Mouse (Mus musculus): ENCODE data around the gene B3gntl1. TPM values are rescaled to one million over a fixed set of nuclear protein-coding genes. Genes with fewer than 3 reads are reported as not detected.

The B3gntl1 gene
- polyA plus RNA-seq, 1 experiment from 2014 or later: 7.1 TPM

DNA sequence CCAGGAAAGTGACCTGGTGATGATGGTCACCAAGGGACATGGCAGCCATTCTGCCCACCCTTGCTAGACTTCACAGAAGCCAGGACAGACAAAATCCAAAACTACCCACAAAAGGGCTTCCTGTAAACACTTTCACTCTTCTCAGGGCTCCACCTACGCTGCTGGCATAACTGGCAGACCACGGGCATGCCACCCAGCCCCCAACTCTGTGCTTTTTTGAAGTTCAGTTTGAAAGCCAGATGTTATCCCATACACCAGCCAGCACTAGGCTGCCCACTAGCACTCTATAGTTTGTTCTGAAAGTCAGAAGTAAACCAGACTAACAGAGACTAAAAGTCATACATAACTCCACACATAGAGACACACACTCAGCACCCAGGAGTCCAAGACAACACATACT is 15.1 kb upstream of the B3gntl1 start:
- H3K27ac ChIP-seq (ENCODE audit: low read length): no peak overlapping the region
- H3K4me1 ChIP-seq (replicated peaks; ENCODE audit: control insufficient read depth, insufficient read depth, low read length): peaks cover 4% of the 10 kb centered on the region
- ATAC-seq (ENCODE audit: low read depth): no peak
- H3K36me3 ChIP-seq (ENCODE audit: control insufficient read depth, insufficient read depth, low read length): no peaks in the 10 kb centered on the region
- no peaks in the 10 kb centered on the region for H3K9me3 ChIP-seq (ENCODE audit: control insufficient read depth, low read length)
- H3K4me3 ChIP-seq (ENCODE audit: low read length): no peak overlapping the region
- no peak overlapping the region for H3K9ac ChIP-seq (ENCODE audit: low read length)
- H3K27me3 ChIP-seq (ENCODE audit: control insufficient read depth, insufficient read depth, low read depth, low read length): no peaks in the 10 kb centered on the region
- 55% methylated on average over 2 of the region's 2 CpGs for WGBS
- no peak overlapping the region for H3K4me2 ChIP-seq (ENCODE audit: low read depth, low read length)

DNA sequence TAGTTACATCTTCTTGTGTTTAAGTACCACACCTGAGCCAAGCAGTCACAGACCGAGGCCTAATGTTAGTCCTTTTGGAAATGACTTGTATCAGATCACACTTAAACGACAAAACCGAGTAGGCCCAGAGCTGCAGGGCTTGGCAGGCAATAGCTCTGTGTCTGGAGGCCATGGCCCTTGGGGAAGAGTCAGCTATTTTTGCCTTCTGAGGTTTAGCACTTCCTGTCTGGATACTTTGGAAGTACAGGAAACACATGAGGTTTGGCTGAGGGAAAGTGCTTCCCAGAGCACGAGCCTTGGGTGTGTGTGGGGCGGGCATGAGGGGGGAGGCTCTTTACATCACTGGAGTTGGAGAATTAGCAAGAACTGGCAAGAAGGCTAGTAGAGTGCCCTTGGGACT is 13.7 kb upstream of the B3gntl1 start:
- no peaks in the 10 kb centered on the region for H3K9me3 ChIP-seq (ENCODE audit: control insufficient read depth, low read length)
- H3K9ac ChIP-seq (ENCODE audit: low read length): no peak overlapping the region
- H3K4me2 ChIP-seq (ENCODE audit: low read depth, low read length): no peak overlapping the region
- peaks cover 4% of the 10 kb centered on the region for H3K4me1 ChIP-seq (replicated peaks; ENCODE audit: control insufficient read depth, insufficient read depth, low read length)
- WGBS: 52% methylated on average over 5 of the region's 5 CpGs
- no peaks in the 10 kb centered on the region for H3K36me3 ChIP-seq (ENCODE audit: control insufficient read depth, insufficient read depth, low read length)
- H3K27ac ChIP-seq (ENCODE audit: low read length): no peak overlapping the region
- no peak for ATAC-seq (ENCODE audit: low read depth)
- no peaks in the 10 kb centered on the region for H3K27me3 ChIP-seq (ENCODE audit: control insufficient read depth, insufficient read depth, low read depth, low read length)
- no peak overlapping the region for H3K4me3 ChIP-seq (ENCODE audit: low read length)

DNA sequence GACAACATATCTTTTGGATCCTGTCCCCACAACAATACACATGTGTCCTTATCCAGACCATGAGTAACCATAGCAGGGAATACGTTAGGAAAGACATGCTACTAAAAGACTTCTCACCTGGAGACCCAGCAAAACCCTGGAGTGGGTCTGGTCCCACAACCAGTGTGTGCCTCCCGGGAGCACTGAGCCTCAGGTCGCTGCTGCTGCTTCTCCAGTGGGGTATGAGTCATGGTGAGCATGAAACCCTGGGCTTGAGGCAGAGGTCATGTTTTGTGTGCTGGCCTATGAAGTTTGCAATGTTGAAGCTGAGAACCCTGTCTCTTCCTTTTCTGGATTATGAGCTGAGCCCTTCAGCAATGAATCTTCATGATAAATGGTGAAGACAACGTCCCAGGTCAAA is 13.1 kb upstream of the B3gntl1 start:
- ATAC-seq (ENCODE audit: low read depth): no peak
- Histone ChIP-seq H3K9me3 (ENCODE audit: control insufficient read depth, low read length) (no peaks in the 10 kb centered on the region), H3K4me3 (ENCODE audit: low read length) (no peak overlapping the region), H3K27me3 (ENCODE audit: control insufficient read depth, insufficient read depth, low read depth, low read length) (no peaks in the 10 kb centered on the region), H3K36me3 (ENCODE audit: control insufficient read depth, insufficient read depth, low read length) (no peaks in the 10 kb centered on the region), H3K27ac (ENCODE audit: low read length) (peak overlapping the region; percentile 32; the same call in 1 of the 2 replicates), H3K9ac (ENCODE audit: low read length) (no peak overlapping the region), H3K4me2 (ENCODE audit: low read depth, low read length) (no peak overlapping the region), H3K4me1 (replicated peaks; ENCODE audit: control insufficient read depth, insufficient read depth, low read length) (peaks cover 4% of the 10 kb centered on the region)
- WGBS: 69% methylated on average over 4 of the region's 4 CpGs

DNA sequence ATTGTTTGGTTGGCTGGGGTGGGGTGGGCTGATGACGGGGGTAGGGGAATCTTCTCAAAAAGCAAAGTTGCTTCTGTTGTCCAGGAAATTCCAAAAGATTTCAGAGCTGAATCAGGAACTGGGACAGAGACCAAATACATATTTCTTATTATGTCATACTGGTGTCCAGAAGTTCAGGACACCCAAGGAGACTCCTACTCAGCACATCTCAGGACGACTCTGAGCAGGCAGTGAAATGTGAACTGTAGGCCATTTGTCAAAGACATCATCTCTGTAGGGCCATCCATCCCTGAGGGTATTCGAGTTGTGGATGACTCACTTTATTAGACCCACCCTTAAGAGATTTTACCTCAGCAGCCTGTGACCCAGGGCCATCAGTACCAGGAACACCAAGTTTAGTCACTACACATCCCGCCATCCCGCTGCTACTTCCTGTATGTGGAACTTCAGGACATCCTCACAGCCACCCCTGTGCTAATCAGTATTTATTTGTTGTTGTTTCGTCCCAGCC is 12.6 kb upstream of the B3gntl1 start:
- H3K9me3 ChIP-seq (ENCODE audit: control insufficient read depth, low read length): no peaks in the 10 kb centered on the region
- no peak overlapping the region for H3K9ac ChIP-seq (ENCODE audit: low read length)
- ATAC-seq (ENCODE audit: low read depth): no peak; the same call in 1 of the 2 replicates
- no peak overlapping the region for H3K4me2 ChIP-seq (ENCODE audit: low read depth, low read length)
- no peaks in the 10 kb centered on the region for H3K36me3 ChIP-seq (ENCODE audit: control insufficient read depth, insufficient read depth, low read length)
- WGBS: 48% methylated on average over 6 of the region's 6 CpGs
- H3K27ac ChIP-seq (ENCODE audit: low read length): no peak overlapping the region
- no peak overlapping the region for H3K4me3 ChIP-seq (ENCODE audit: low read length)
- no peaks in the 10 kb centered on the region for H3K27me3 ChIP-seq (ENCODE audit: control insufficient read depth, insufficient read depth, low read depth, low read length)
- peaks cover 4% of the 10 kb centered on the region for H3K4me1 ChIP-seq (replicated peaks; ENCODE audit: control insufficient read depth, insufficient read depth, low read length)

DNA sequence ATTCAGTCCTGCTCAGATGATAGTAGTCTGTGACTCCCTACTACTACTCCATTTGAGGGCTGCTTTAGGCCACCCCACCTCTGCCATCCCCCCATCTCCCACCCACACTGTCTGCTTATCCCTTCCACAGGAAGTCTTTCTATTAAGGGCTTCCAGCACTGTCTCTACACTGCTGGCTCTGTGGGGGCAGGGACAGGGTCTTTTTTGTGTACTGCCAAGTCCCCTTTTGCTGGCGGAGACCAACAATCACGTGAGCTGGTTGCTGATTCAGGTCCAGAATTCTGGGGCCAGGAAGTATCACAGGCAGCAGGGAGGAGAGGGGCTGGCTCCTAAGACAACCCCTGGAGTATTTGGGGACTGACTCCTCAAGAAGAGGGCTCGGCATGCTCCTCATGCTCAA is 10.3 kb upstream of the B3gntl1 start:
- Histone ChIP-seq H3K27me3 (ENCODE audit: control insufficient read depth, insufficient read depth, low read depth, low read length) (no peaks in the 10 kb centered on the region), H3K36me3 (ENCODE audit: control insufficient read depth, insufficient read depth, low read length) (no peaks in the 10 kb centered on the region), H3K4me3 (ENCODE audit: low read length) (no peak overlapping the region), H3K9me3 (ENCODE audit: control insufficient read depth, low read length) (no peaks in the 10 kb centered on the region), H3K9ac (ENCODE audit: low read length) (no peak overlapping the region), H3K4me2 (ENCODE audit: low read depth, low read length) (no peak overlapping the region), H3K4me1 (replicated peaks; ENCODE audit: control insufficient read depth, insufficient read depth, low read length) (peaks cover 4% of the 10 kb centered on the region), H3K27ac (ENCODE audit: low read length) (no peak overlapping the region)
- peak; percentile 75 for ATAC-seq (ENCODE audit: low read depth)
- 36% methylated on average over 3 of the region's 3 CpGs for WGBS

DNA sequence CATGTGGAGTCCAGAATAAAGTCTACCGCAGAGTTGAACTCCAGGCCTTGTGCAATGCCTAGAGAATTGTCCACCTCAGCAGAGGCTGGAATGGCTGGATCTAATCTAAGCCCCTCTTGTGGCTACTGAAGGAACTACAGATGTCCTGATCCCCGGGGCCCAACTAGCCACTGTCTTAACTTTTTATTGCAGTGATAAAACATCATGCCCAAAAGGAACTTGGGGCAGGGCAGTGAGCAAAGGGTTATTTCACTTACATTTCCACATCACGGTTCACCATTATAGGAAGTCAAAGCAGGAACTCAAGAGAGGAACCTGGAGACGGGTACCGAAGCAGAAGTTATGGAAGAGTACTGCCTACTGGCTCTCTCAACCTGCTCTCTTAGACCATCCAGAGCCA is 7.8 kb upstream of the B3gntl1 start:
- Histone ChIP-seq H3K36me3 (ENCODE audit: control insufficient read depth, insufficient read depth, low read length) (no peaks in the 10 kb centered on the region), H3K4me2 (ENCODE audit: low read depth, low read length) (no peak overlapping the region), H3K27ac (ENCODE audit: low read length) (no peak overlapping the region), H3K4me1 (replicated peaks; ENCODE audit: control insufficient read depth, insufficient read depth, low read length) (peaks cover 4% of the 10 kb centered on the region), H3K9me3 (ENCODE audit: control insufficient read depth, low read length) (no peaks in the 10 kb centered on the region), H3K27me3 (ENCODE audit: control insufficient read depth, insufficient read depth, low read depth, low read length) (no peaks in the 10 kb centered on the region), H3K4me3 (ENCODE audit: low read length) (no peak overlapping the region), H3K9ac (ENCODE audit: low read length) (no peak overlapping the region)
- ATAC-seq (ENCODE audit: low read depth): no peak
- 72% methylated on average over 5 of the region's 5 CpGs for WGBS

DNA sequence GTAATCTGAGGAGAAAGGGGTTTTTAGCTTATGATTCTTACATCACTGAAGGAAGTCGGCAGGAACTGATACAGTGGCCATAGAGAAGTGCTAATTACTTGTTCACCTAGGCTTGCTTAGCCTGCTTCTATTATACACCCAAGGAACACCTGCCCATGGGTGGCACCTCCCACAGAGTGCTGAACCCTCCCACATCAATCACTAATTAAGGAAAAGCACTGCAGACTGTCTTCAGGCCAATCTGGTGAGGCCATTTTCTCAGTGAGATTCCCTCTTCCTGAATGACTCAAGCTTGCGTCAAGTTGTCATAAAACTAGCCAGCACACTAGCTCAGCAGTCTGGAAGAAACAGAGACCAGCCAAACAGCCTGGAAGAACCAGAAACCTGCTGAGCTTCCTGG is 6.6 kb upstream of the B3gntl1 start:
- Histone ChIP-seq H3K9ac (ENCODE audit: low read length) (no peak overlapping the region), H3K4me2 (ENCODE audit: low read depth, low read length) (no peak overlapping the region), H3K9me3 (ENCODE audit: control insufficient read depth, low read length) (no peaks in the 10 kb centered on the region), H3K27ac (ENCODE audit: low read length) (no peak overlapping the region), H3K4me1 (replicated peaks; ENCODE audit: control insufficient read depth, insufficient read depth, low read length) (peaks cover 4% of the 10 kb centered on the region; the same call in 1 of the 2 replicates), H3K27me3 (ENCODE audit: control insufficient read depth, insufficient read depth, low read depth, low read length) (no peaks in the 10 kb centered on the region), H3K36me3 (ENCODE audit: control insufficient read depth, insufficient read depth, low read length) (no peaks in the 10 kb centered on the region), H3K4me3 (ENCODE audit: low read length) (no peak overlapping the region)
- WGBS: 85% methylated on average over 2 of the region's 2 CpGs
- ATAC-seq (ENCODE audit: low read depth): no peak

DNA sequence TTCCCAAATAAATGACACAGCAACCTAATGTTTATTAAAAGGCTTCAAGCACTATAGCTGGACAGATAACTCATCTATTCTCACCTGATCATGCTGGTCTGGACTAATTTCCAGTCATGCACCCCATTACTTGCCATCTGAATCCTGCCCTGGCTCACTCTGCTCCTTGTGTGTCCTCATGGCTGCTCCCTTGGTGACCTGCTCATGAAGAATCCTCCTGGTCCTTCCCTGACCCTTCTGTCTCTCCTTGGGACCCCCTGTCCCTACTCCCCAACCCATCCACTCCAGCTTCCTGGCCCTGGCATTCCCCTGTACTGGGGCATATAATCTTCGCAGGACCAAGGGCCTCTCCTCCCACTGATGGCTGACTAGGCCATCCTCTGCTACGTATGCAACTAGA is 3.9 kb upstream of the B3gntl1 start:
- Histone ChIP-seq H3K4me2 (ENCODE audit: low read depth, low read length) (no peak overlapping the region), H3K36me3 (ENCODE audit: control insufficient read depth, insufficient read depth, low read length) (no peaks in the 10 kb centered on the region), H3K9ac (ENCODE audit: low read length) (no peak overlapping the region), H3K27ac (ENCODE audit: low read length) (no peak overlapping the region), H3K9me3 (ENCODE audit: control insufficient read depth, low read length) (no peaks in the 10 kb centered on the region), H3K27me3 (ENCODE audit: control insufficient read depth, insufficient read depth, low read depth, low read length) (no peaks in the 10 kb centered on the region), H3K4me1 (replicated peaks; ENCODE audit: control insufficient read depth, insufficient read depth, low read length) (peaks cover 4% of the 10 kb centered on the region), H3K4me3 (ENCODE audit: low read length) (no peak overlapping the region)
- ATAC-seq (ENCODE audit: low read depth): no peak
- 87% methylated on average over 2 of the region's 2 CpGs for WGBS

DNA sequence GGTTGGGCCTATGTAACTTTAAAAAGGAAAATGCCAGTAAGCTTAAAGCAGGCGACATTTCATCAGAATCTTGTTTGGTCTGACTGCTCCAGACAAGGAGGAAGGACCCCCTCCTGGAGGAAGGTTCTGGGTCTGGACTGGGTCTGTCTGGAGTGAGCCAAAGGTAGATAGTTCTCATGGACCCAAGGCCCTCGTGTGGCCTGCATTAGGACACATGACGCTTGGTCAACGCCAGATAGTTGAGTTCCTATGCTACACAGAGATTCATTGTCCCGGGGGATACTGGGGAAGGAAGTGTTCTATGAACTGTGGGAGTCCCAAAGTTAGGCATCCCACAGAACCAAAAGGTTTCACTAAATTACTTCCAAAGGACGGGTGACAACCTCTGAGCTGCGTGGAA is 676 bp upstream of the B3gntl1 start:
- Histone ChIP-seq H3K36me3 (ENCODE audit: control insufficient read depth, insufficient read depth, low read length) (0 out of 2 replicates have a peak, but pooled peaks cover 2% of the 10 kb centered on the region), H3K4me2 (ENCODE audit: low read depth, low read length) (peak overlapping the region; percentile 53), H3K27me3 (ENCODE audit: control insufficient read depth, insufficient read depth, low read depth, low read length) (no peaks in the 10 kb centered on the region), H3K4me3 (ENCODE audit: low read length) (peak overlapping the region; percentile 78), H3K9ac (ENCODE audit: low read length) (peak overlapping the region; percentile 59), H3K9me3 (ENCODE audit: control insufficient read depth, low read length) (no peaks in the 10 kb centered on the region), H3K27ac (ENCODE audit: low read length) (peak overlapping the region; percentile 97), H3K4me1 (replicated peaks; ENCODE audit: control insufficient read depth, insufficient read depth, low read length) (peaks cover 4% of the 10 kb centered on the region)
- 66% methylated on average over 7 of the region's 7 CpGs for WGBS
- ATAC-seq (ENCODE audit: low read depth): peak; percentile 11
